Mouse (Mus musculus): ENCODE data around the gene Exoc4. TPM values are rescaled to one million over a fixed set of nuclear protein-coding genes. Genes with fewer than 3 reads are reported as not detected.

The Exoc4 gene
- total RNA-seq, 4 experiments from 2014 or later, result 44.3 to 49.6 (median 45.2) TPM

DNA sequence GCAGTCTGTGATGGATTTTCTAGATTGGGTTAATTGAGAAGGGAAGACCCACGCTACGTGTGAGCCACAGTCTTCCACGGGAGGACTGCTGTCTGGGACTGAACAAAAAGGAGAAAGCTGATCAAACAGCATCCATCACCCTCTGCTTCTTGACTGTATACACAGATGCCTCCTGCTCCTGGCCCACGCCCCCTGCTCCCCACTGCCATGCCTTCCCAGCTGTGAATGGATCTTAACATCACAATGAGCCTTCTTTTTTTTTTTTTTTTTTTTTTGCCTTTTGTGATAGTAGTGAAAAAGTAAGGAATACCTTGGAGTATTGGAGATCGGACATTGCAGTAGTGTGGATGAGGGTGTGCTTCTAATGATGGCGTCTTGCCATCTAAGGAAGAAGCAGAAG is 745.0 kb downstream of the Exoc4 start:
- no peak for DNase-seq (ENCODE audit: low spot score in 2 of 2)

DNA sequence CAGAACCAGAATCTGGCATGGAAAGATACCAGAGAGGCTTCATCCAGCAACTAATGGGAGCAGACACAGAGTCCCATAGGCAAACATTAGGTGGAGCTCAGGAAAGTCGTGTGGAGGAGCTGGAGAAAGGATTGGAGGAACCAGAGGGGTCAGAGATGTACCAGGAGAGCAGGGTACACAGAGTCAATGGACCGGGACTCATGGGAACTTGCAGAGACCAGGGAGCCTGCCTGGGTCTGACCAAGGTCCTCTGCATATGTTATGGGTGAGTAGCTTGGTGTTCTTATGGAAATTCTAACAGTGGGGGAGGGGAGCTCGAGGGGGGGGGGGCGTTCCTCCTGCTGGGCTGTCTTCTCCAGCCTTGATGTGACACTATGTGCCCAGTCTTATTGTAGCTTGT is 749.7 kb downstream of the Exoc4 start:
- no peak for DNase-seq (ENCODE audit: low spot score in 2 of 2)

DNA sequence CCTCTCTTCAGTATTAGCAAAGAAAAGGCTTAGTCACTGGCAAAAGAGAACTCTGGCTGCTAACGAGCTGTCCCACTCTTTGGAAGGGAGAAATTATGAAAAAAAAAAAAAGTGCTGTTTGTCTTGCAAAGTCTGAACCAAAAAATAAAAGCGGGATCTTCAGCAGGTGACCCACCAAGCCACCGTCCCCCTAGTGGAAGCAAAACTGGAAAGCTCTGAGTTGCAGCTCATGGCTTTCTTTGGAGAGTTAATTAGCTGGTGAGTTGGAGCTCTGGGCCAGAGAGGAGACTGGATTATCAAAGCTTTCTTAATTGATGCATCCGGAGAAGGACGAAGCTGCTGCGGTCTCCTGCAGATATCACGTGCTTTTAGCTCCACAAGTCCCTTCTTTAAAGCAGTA is 750.6 kb downstream of the Exoc4 start:
- no peak for DNase-seq (ENCODE audit: low spot score in 2 of 2)

DNA sequence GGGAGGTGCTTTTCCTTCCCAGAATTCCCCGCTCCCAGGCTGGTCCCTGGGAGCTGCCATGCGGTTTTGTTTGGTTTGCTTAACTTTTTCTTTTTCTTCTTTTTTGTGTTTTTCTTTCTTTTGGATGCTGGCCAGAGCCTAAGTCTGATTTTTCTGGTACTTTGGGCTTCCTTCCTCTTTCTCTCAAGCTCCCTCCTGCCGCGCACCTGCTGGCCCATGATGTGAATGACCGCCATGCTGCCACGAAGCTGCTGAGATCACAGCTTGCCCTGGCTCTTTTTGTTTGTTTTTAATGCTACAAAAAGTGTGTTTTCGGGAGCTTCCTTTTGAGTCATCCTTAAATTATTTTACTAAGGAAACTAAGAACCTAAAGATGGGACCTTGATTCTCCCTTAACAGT is 751.8 kb downstream of the Exoc4 start:
- no peak for DNase-seq (ENCODE audit: low spot score in 2 of 2)

DNA sequence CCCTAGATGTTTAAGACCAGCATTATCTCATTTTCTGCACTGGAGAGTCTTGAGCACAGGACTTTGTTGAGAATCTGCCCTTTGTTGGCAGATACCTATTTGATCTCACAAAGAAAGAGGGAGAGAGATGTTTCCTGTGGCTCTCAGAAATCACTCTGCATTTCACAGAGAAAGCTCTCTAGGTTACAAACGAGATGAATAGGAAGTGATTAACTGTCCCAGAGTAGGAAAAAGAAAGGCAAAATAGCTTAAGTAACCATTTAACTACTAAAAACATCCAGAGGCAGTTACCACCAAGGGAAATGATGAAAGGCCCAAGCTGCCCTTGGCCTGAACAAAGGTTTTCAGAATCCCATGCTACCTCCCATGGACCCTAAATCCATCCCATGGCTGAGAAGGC is 754.1 kb downstream of the Exoc4 start:
- DNase-seq (ENCODE audit: low spot score in 2 of 2), result no peak

DNA sequence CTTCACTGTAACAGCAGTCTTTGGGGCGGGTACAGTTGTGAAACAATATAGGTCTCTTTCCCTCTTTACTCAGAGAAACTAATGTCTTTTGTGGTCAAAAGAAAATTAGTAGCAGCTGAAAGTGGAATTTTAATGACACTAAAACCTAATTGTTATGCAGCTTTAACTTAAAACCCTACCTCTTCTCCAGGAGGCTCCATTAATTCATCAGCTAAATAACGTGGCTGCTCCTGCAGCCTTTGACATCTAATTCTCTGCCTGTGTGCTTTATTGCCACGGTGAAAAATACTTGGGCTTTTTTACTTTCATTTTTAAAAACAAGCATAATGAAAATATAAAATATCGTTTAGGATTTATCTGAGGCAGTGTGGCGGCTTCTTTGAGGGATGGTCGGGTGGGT is 764.6 kb downstream of the Exoc4 start:
- DNase-seq (ENCODE audit: low spot score in 2 of 2), result no peak

Other genes starting within 250 kb of the Exoc4 start
- gene Chchd3, start 188.8 kb upstream of the Exoc4 start, total RNA-seq (2022), result 100 to 1,000 TPM; 382 to 463 (median 439) TPM